Mouse (Mus musculus) neural tube, postnatal 0 days (tissue): ENCODE data around the gene Fyco1. TPM values are rescaled to one million over a fixed set of nuclear protein-coding genes. Genes with fewer than 3 reads are reported as not detected.

ENCODE experiments used
- polyA plus RNA-seq: library from polyadenylated mRNA; unstranded; fragments of >200 nt; fragmentation: Nextera tagmentation; extraction: Ambion mirVana; gene quantifications from 2 replicates; pipeline ENCODE4 v1.2.1, GENCODE M21; 2015

The Fyco1 gene
- 10.2 and 11.8 TPM in 2 replicates for polyA plus RNA-seq

GRCm38 (mm10) chr9:123851713-123852448, at the start of gene Fyco1:
Gene Fyco1, minus strand, starts transcription at chr9:123851899.

GRCm38 (mm10) chr9:123861929-123862328, 10.2 kb upstream of the Fyco1 start, which contains the start of gene Xcr1:
Gene Xcr1, minus strand, starts transcription at chr9:123862029.

GRCm38 (mm10) chr9:123806267-123806666, 45.4 kb downstream of the Fyco1 start, which contains the start of gene Cxcr6:
Gene Cxcr6, plus strand, starts transcription at chr9:123806475.

Other genes with a start within 250 kb of the Fyco1 start
- 0.35 and 0.39 TPM in 2 replicates for gene Slc6a20b, start 219.3 kb downstream of the Fyco1 start, polyA plus RNA-seq
- 0.30 and 0.56 TPM in 2 replicates for gene Ccr9, start 173.5 kb downstream of the Fyco1 start, polyA plus RNA-seq
- gene Slc6a20a, start 173.0 kb downstream of the Fyco1 start, polyA plus RNA-seq = 17.6 and 29.7 TPM in 2 replicates
- 42.6 and 51.9 TPM in 2 replicates for gene Lztfl1, start 134.2 kb downstream of the Fyco1 start, polyA plus RNA-seq
- gene Cxcr6, start 45.4 kb downstream of the Fyco1 start, polyA plus RNA-seq = not detected in 2 replicates
- 0.03 and 0.06 TPM in 2 replicates for gene Xcr1, start 10.1 kb upstream of the Fyco1 start, polyA plus RNA-seq
- 0.76 and 1.7 TPM in 2 replicates for gene Ccr1, start 116.8 kb upstream of the Fyco1 start, polyA plus RNA-seq
- gene Ccr1l1, start 126.5 kb upstream of the Fyco1 start, polyA plus RNA-seq = not detected in 2 replicates
- gene Ccr3, start 170.1 kb upstream of the Fyco1 start, polyA plus RNA-seq = 0.04 TPM in 1 of 2 replicates, not detected in the other